ENCODE assay signal across 35 mouse cellular contexts in the genomic region with DNA sequence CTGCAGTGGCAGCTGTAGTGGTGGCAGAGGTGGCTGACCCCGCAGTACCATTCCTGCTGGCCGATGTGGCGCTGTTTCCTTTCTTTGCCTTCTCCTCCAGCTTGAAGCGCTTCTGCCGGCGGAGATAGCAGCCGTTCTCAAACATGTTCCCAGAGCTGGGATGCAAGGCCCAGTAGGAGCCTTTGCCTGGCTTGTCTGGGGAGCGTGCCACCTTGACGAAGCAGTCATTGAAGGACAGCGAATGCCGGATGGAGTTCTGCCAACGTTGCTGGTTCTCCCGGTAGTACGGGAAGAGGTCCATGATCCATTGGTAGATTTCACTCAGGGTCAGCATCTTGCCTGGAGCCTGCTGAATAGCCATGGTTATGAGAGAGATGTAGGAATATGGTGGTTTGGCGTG. TPM values are rescaled to one million over a fixed set of nuclear protein-coding genes. Genes with fewer than 3 reads are reported as not detected.
DNase-seq lines count a peak whose midpoint lies in the region; ATAC-seq and TF ChIP-seq lines count a peak whose summit lies in the region.
"Had no signal": no experiment of that assay in that cellular context is flagged by ENCODE, and none has a peak within 500 bp of the region (broad histone marks: within the 10 kb centered on the region; RNA-seq: fewer than 3 reads in every experiment).

No protein-coding gene starts in this region.

- H3K4me1 ChIP-seq in hindbrain, embryonic 10.5 days (replicated peaks): peaks cover 22% of the 10 kb centered on the region
- H3K4me1 ChIP-seq in hindbrain, embryonic 14.5 days (replicated peaks; ENCODE audit: control insufficient read depth, insufficient read depth, low read length): 0 out of 2 replicates have a peak, but pooled peaks cover 7% of the 10 kb centered on the region
- H3K4me1 ChIP-seq in liver, adult 2 months (ENCODE audit: control insufficient read depth, insufficient read depth, low read length): peaks cover 56% of the 10 kb centered on the region
- peaks cover 31% of the 10 kb centered on the region for H3K4me1 ChIP-seq in liver, embryonic 12.5 days
- peaks cover 1% of the 10 kb centered on the region for H3K4me1 ChIP-seq in ES-Bruce4 (ENCODE audit: control insufficient read depth, insufficient read depth, low read length)
- peaks cover 23% of the 10 kb centered on the region for H3K4me1 ChIP-seq in limb, embryonic 10.5 days

- H3K9me3 ChIP-seq in hindbrain, embryonic 10.5 days: 0 out of 2 replicates have a peak, but pooled peaks cover 2% of the 10 kb centered on the region
- H3K9me3 ChIP-seq in hindbrain, embryonic 14.5 days (ENCODE audit: control insufficient read depth, low read length): no peaks in the 10 kb centered on the region
- H3K9me3 ChIP-seq in liver, embryonic 12.5 days (replicated peaks): no peaks in the 10 kb centered on the region
- H3K9me3 ChIP-seq in ES-Bruce4 (replicated peaks; ENCODE audit: control insufficient read depth, insufficient read depth, low read length, poor library complexity, severe bottlenecking): no peaks in the 10 kb centered on the region
- no peaks in the 10 kb centered on the region for H3K9me3 ChIP-seq in limb, embryonic 10.5 days (replicated peaks)
- H3K9me3 ChIP-seq: embryonic facial prominence, embryonic 15.5 days; G1E; heart, embryonic 13.5 days; hindbrain, embryonic 15.5 days; liver, embryonic 15.5 days; midbrain, embryonic 10.5 days had no signal

- H3K27ac ChIP-seq in hindbrain, embryonic 10.5 days: peak overlapping the region; percentile 23; the same call in 1 of the 2 replicates
- H3K27ac ChIP-seq in hindbrain, embryonic 14.5 days: no peak overlapping the region
- H3K27ac ChIP-seq in liver, adult 2 months (replicated peaks; ENCODE audit: insufficient read depth, low read depth, low read length): peak overlapping the region; percentile 94
- H3K27ac ChIP-seq in liver, embryonic 12.5 days: no peak overlapping the region
- no peak overlapping the region for H3K27ac ChIP-seq in ES-Bruce4 (ENCODE audit: insufficient read depth, low read length)
- no peak overlapping the region for H3K27ac ChIP-seq in limb, embryonic 10.5 days
- H3K27ac ChIP-seq: embryonic facial prominence, embryonic 15.5 days; heart, embryonic 13.5 days; hindbrain, embryonic 15.5 days; layer of hippocampus, adult 2 months; liver, embryonic 15.5 days; midbrain, embryonic 10.5 days had no signal

- 64% methylated on average over 15 of the region's 15 CpGs for WGBS in hindbrain, embryonic 10.5 days
- 62% methylated on average over 15 of the region's 15 CpGs for WGBS in hindbrain, embryonic 14.5 days
- 33% methylated on average over 15 of the region's 15 CpGs for WGBS in liver, adult 2 months
- 52% methylated on average over 15 of the region's 15 CpGs for WGBS in liver, embryonic 12.5 days (ENCODE audit: insufficient replicate concordance)
- WGBS in limb, embryonic 10.5 days: 62% methylated on average over 15 of the region's 15 CpGs

- H3K36me3 ChIP-seq in hindbrain, embryonic 10.5 days: no peaks in the 10 kb centered on the region
- H3K36me3 ChIP-seq in hindbrain, embryonic 14.5 days (replicated peaks; ENCODE audit: control insufficient read depth, insufficient read depth): no peaks in the 10 kb centered on the region
- peaks cover 12% of the 10 kb centered on the region; the same call in 1 of the 2 replicates for H3K36me3 ChIP-seq in liver, adult 2 months (ENCODE audit: control insufficient read depth, insufficient read depth, low read length)
- H3K36me3 ChIP-seq in liver, embryonic 12.5 days: 0 out of 2 replicates have a peak, but pooled peaks cover 5% of the 10 kb centered on the region
- H3K36me3 ChIP-seq in ES-Bruce4 (ENCODE audit: control insufficient read depth, insufficient read depth, low read length, poor library complexity, severe bottlenecking): no peaks in the 10 kb centered on the region
- no peaks in the 10 kb centered on the region for H3K36me3 ChIP-seq in limb, embryonic 10.5 days
- H3K36me3 ChIP-seq: embryonic facial prominence, embryonic 15.5 days; heart, embryonic 13.5 days; hindbrain, embryonic 15.5 days; liver, embryonic 15.5 days; midbrain, embryonic 10.5 days had no signal

- no peak for TF ChIP-seq EP300 in ES-Bruce4 (IDR thresholded peaks at IDR 0.05; ENCODE audit: insufficient read depth, low read depth, low read length)

- peaks cover 9% of the 10 kb centered on the region for H3K27me3 ChIP-seq in hindbrain, embryonic 10.5 days (ENCODE audit: insufficient read depth, poor library complexity, severe bottlenecking)
- H3K27me3 ChIP-seq in hindbrain, embryonic 14.5 days (ENCODE audit: control insufficient read depth, insufficient read depth, low read length): no peaks in the 10 kb centered on the region
- H3K27me3 ChIP-seq in liver, adult 2 months (ENCODE audit: control insufficient read depth, insufficient read depth, low read length): no peaks in the 10 kb centered on the region
- peaks cover 39% of the 10 kb centered on the region for H3K27me3 ChIP-seq in liver, embryonic 12.5 days (replicated peaks)
- H3K27me3 ChIP-seq in ES-Bruce4 (ENCODE audit: control insufficient read depth, insufficient read depth, low read length, poor library complexity, severe bottlenecking): no peaks in the 10 kb centered on the region
- H3K27me3 ChIP-seq in limb, embryonic 10.5 days (ENCODE audit: low read depth, poor library complexity, severe bottlenecking): 0 out of 2 replicates have a peak, but pooled peaks cover 2% of the 10 kb centered on the region
- H3K27me3 ChIP-seq: embryonic facial prominence, embryonic 15.5 days had no signal

- DNase-seq in cerebellum, adult 9-10 months: peak; percentile 23
- no peak for DNase-seq in cerebellum, adult 11 months
- no peak for DNase-seq in hindbrain, embryonic 10.5 days (ENCODE audit: low spot score)
- no peak for DNase-seq in hindbrain, embryonic 14.5 days (ENCODE audit: low spot score)
- peak; percentile 67 for DNase-seq in liver, adult 2 months (ENCODE audit: extremely low read depth, low read depth, low spot score)
- no peak for DNase-seq in limb, embryonic 10.5 days (ENCODE audit: low spot score)
- DNase-seq: adrenal gland, postnatal 25 days; cerebellum, postnatal 14 days; gastrocnemius, postnatal 10 days; heart, postnatal 14 days; kidney, adult 18-20 months; kidney, postnatal 14 days; thymus, adult 2 months; thymus, postnatal 4 days had no signal

- no peak for ATAC-seq in hindbrain, embryonic 14.5 days (ENCODE audit: low FRiP score)
- ATAC-seq in liver, embryonic 12.5 days: no peak
- ATAC-seq: CD4-positive, CD25-positive, alpha-beta regulatory T cell, adult 4 months; forebrain, embryonic 14.5 days; midbrain, embryonic 16.5 days had no signal

- H3K4me3 ChIP-seq in hindbrain, embryonic 10.5 days: no peak overlapping the region
- H3K4me3 ChIP-seq in hindbrain, embryonic 14.5 days (replicated peaks; ENCODE audit: low read length): no peak overlapping the region
- H3K4me3 ChIP-seq in liver, adult 2 months (ENCODE audit: insufficient read depth, low read depth, low read length): no peak overlapping the region
- H3K4me3 ChIP-seq in liver, embryonic 12.5 days: no peak overlapping the region
- no peak overlapping the region for H3K4me3 ChIP-seq in ES-Bruce4 (ENCODE audit: low read depth, low read length)
- no peak overlapping the region for H3K4me3 ChIP-seq in limb, embryonic 10.5 days
- H3K4me3 ChIP-seq: embryonic facial prominence, embryonic 15.5 days; heart, embryonic 13.5 days; hindbrain, embryonic 15.5 days; layer of hippocampus, adult 2 months; liver, embryonic 15.5 days; midbrain, embryonic 10.5 days; myocyte had no signal

- no peak overlapping the region for H3K9ac ChIP-seq in hindbrain, embryonic 14.5 days
- H3K9ac ChIP-seq in liver, adult 2 months (ENCODE audit: low read depth, low read length): peak overlapping the region; percentile 32
- H3K9ac ChIP-seq in liver, embryonic 12.5 days: no peak overlapping the region
- no peak overlapping the region for H3K9ac ChIP-seq in ES-Bruce4 (ENCODE audit: low read depth, poor library complexity, severe bottlenecking)
- H3K9ac ChIP-seq: embryonic facial prominence, embryonic 15.5 days; heart, embryonic 13.5 days; hindbrain, embryonic 15.5 days; liver, embryonic 15.5 days had no signal

- H3K79me2 ChIP-seq in liver, adult 2 months (ENCODE audit: control insufficient read depth, insufficient read depth, low read length): no peaks in the 10 kb centered on the region

- peak; percentile 33; the same call in 1 of the 2 replicates for TF ChIP-seq CTCF in liver, adult 2 months (IDR thresholded peaks at IDR 0.05; ENCODE audit: low read depth, low read length)
- TF ChIP-seq CTCF in ES-Bruce4 (IDR thresholded peaks at IDR 0.05; ENCODE audit: low read depth, low read length): peak; percentile 9

- no peak overlapping the region for H3K4me2 ChIP-seq in hindbrain, embryonic 14.5 days (replicated peaks)
- H3K4me2 ChIP-seq in liver, embryonic 12.5 days: no peak overlapping the region
- H3K4me2 ChIP-seq: embryonic facial prominence, embryonic 15.5 days; heart, embryonic 13.5 days; hindbrain, embryonic 15.5 days; liver, embryonic 15.5 days had no signal

- TF ChIP-seq POLR2A in liver, adult 2 months (IDR thresholded peaks at IDR 0.05; ENCODE audit: extremely low read depth, insufficient read depth, low read length): no peak
- TF ChIP-seq POLR2A in ES-Bruce4 (IDR thresholded peaks at IDR 0.05; ENCODE audit: insufficient read depth, low read length): no peak

RNA-seq across cellular contexts. Expression of gene Foxa3, which starts 8.9 kb away (rescaled TPM):
- 0.07 TPM in 1 of 2 replicates, not detected in the other for polyA plus RNA-seq in hindbrain, embryonic 10.5 days (2016; fragmentation: Nextera tagmentation; extraction: Ambion mirVana)
- polyA plus RNA-seq in hindbrain, embryonic 14.5 days (2014; fragmentation: Nextera tagmentation; extraction: Ambion mirVana): not detected in 2 replicates
- 31.2 and 60.1 TPM in 2 replicates for total RNA-seq in liver, adult 2 months (2014; rRNA removed)
- 47.4 and 54.1 TPM in 2 replicates for polyA plus RNA-seq in liver, adult 2 months (2012; rRNA removed)
- 25.3 and 26.6 TPM in 2 replicates for polyA plus RNA-seq in liver, embryonic 12.5 days (2016; fragmentation: Nextera tagmentation; extraction: Ambion mirVana)
- polyA plus RNA-seq in ES-Bruce4 (2011; ENCODE audit: insufficient read depth, insufficient read length, low read depth, missing spikeins): 2.5 and 2.6 TPM in 2 replicates
- not detected in 2 replicates for polyA plus RNA-seq in limb, embryonic 10.5 days (2016; fragmentation: Nextera tagmentation; extraction: Ambion mirVana)
- total RNA-seq: adrenal gland, postnatal 25 days; G1E; granulocyte monocyte progenitor cell, adult 5-6 weeks; heart, postnatal 14 days; layer of hippocampus, adult 2 months; layer of hippocampus, postnatal 25 days had no signal
- polyA plus RNA-seq: brain, embryonic 14.5 days; CD4-positive, CD25-positive, alpha-beta regulatory T cell, adult 4 months; forebrain, embryonic 14.5 days; frontal cortex, adult 2 months; G1E; hindbrain, embryonic 15.5 days; midbrain, embryonic 16.5 days; neural tube, embryonic 14.5 days had no signal

RNA-seq across cellular contexts. Expression of gene Sympk, which starts 9.7 kb away (rescaled TPM):
- polyA plus RNA-seq in hindbrain, embryonic 10.5 days (2016; fragmentation: Nextera tagmentation; extraction: Ambion mirVana): 45.9 and 57.2 TPM in 2 replicates
- 18.7 and 18.8 TPM in 2 replicates for polyA plus RNA-seq in hindbrain, embryonic 14.5 days (2014; fragmentation: Nextera tagmentation; extraction: Ambion mirVana)
- 21.5 and 29.5 TPM in 2 replicates for total RNA-seq in liver, adult 2 months (2014; rRNA removed)
- polyA plus RNA-seq in liver, adult 2 months (2012; rRNA removed): 37.3 and 46.9 TPM in 2 replicates
- polyA plus RNA-seq in liver, embryonic 12.5 days (2016; fragmentation: Nextera tagmentation; extraction: Ambion mirVana): 30.3 and 33.3 TPM in 2 replicates
- polyA plus RNA-seq in ES-Bruce4 (2011; ENCODE audit: insufficient read depth, insufficient read length, low read depth, missing spikeins): 102 and 119 TPM in 2 replicates
- polyA plus RNA-seq in limb, embryonic 10.5 days (2016; fragmentation: Nextera tagmentation; extraction: Ambion mirVana): 50.4 and 54.6 TPM in 2 replicates

RNA-seq across cellular contexts. Expression of gene Irf2bp1, which starts 10.6 kb away (rescaled TPM):
- polyA plus RNA-seq in hindbrain, embryonic 10.5 days (2016; fragmentation: Nextera tagmentation; extraction: Ambion mirVana): 23.2 and 31.1 TPM in 2 replicates
- 32.4 and 38.1 TPM in 2 replicates for polyA plus RNA-seq in hindbrain, embryonic 14.5 days (2014; fragmentation: Nextera tagmentation; extraction: Ambion mirVana)
- total RNA-seq in liver, adult 2 months (2014; rRNA removed): 4.5 and 7.3 TPM in 2 replicates
- 13.2 and 14.6 TPM in 2 replicates for polyA plus RNA-seq in liver, adult 2 months (2012; rRNA removed)
- polyA plus RNA-seq in liver, embryonic 12.5 days (2016; fragmentation: Nextera tagmentation; extraction: Ambion mirVana): 20.1 and 22.3 TPM in 2 replicates
- 16.2 and 20.9 TPM in 2 replicates for polyA plus RNA-seq in ES-Bruce4 (2011; ENCODE audit: insufficient read depth, insufficient read length, low read depth, missing spikeins)
- 30.8 and 34.4 TPM in 2 replicates for polyA plus RNA-seq in limb, embryonic 10.5 days (2016; fragmentation: Nextera tagmentation; extraction: Ambion mirVana)

RNA-seq across cellular contexts. Expression of gene Mypop, which starts 23.4 kb away (rescaled TPM):
- 4.1 and 5.0 TPM in 2 replicates for polyA plus RNA-seq in hindbrain, embryonic 10.5 days (2016; fragmentation: Nextera tagmentation; extraction: Ambion mirVana)
- polyA plus RNA-seq in hindbrain, embryonic 14.5 days (2014; fragmentation: Nextera tagmentation; extraction: Ambion mirVana): 6.7 and 7.4 TPM in 2 replicates
- total RNA-seq in liver, adult 2 months (2014; rRNA removed): 0.54 and 0.65 TPM in 2 replicates
- 2.7 and 3.1 TPM in 2 replicates for polyA plus RNA-seq in liver, adult 2 months (2012; rRNA removed)
- polyA plus RNA-seq in liver, embryonic 12.5 days (2016; fragmentation: Nextera tagmentation; extraction: Ambion mirVana): 1.3 and 1.7 TPM in 2 replicates
- polyA plus RNA-seq in ES-Bruce4 (2011; ENCODE audit: insufficient read depth, insufficient read length, low read depth, missing spikeins): 4.0 and 5.5 TPM in 2 replicates
- 3.4 and 4.0 TPM in 2 replicates for polyA plus RNA-seq in limb, embryonic 10.5 days (2016; fragmentation: Nextera tagmentation; extraction: Ambion mirVana)

RNA-seq across cellular contexts. Expression of gene Nanos2, which starts 27.3 kb away (rescaled TPM):
- polyA plus RNA-seq in hindbrain, embryonic 10.5 days (2016; fragmentation: Nextera tagmentation; extraction: Ambion mirVana): 0.09 TPM in 1 of 2 replicates, not detected in the other
- 0.52 and 0.69 TPM in 2 replicates for polyA plus RNA-seq in hindbrain, embryonic 14.5 days (2014; fragmentation: Nextera tagmentation; extraction: Ambion mirVana)
- not detected in 2 replicates for total RNA-seq in liver, adult 2 months (2014; rRNA removed)
- polyA plus RNA-seq in liver, adult 2 months (2012; rRNA removed): not detected in 2 replicates
- polyA plus RNA-seq in liver, embryonic 12.5 days (2016; fragmentation: Nextera tagmentation; extraction: Ambion mirVana): not detected in 2 replicates
- polyA plus RNA-seq in ES-Bruce4 (2011; ENCODE audit: insufficient read depth, insufficient read length, low read depth, missing spikeins): not detected in 2 replicates
- not detected in 2 replicates for polyA plus RNA-seq in limb, embryonic 10.5 days (2016; fragmentation: Nextera tagmentation; extraction: Ambion mirVana)
- total RNA-seq: adrenal gland, postnatal 25 days; gastrocnemius, postnatal 10 days; granulocyte monocyte progenitor cell, adult 5-6 weeks; heart, postnatal 14 days had no signal
- polyA plus RNA-seq: CD4-positive, CD25-positive, alpha-beta regulatory T cell, adult 4 months; embryonic facial prominence, embryonic 15.5 days; G1E; heart, embryonic 13.5 days; limb, embryonic 11.5 days; liver, embryonic 15.5 days; lung, embryonic 16.5 days; myocyte; spleen, adult 2 months had no signal

Comparison
In these comparisons a context has a peak if more than half of its experiments do, and no peak if none do; other contexts are left out.
1. DNase-seq: peak in cerebellum, adult 9-10 months (single experiment) and liver, adult 2 months (single experiment); none in cerebellum, adult 11 months (single experiment), hindbrain, embryonic 10.5 days (single experiment), hindbrain, embryonic 14.5 days (single experiment) and limb, embryonic 10.5 days (single experiment).
2. H3K27ac ChIP-seq: peak in hindbrain, embryonic 10.5 days (single experiment) and liver, adult 2 months (single experiment); none in hindbrain, embryonic 14.5 days (single experiment), liver, embryonic 12.5 days (single experiment), ES-Bruce4 (single experiment) and limb, embryonic 10.5 days (single experiment).